Mouse (Mus musculus): ENCODE results near the gene Arhgap22.

The Arhgap22 gene

DNA sequence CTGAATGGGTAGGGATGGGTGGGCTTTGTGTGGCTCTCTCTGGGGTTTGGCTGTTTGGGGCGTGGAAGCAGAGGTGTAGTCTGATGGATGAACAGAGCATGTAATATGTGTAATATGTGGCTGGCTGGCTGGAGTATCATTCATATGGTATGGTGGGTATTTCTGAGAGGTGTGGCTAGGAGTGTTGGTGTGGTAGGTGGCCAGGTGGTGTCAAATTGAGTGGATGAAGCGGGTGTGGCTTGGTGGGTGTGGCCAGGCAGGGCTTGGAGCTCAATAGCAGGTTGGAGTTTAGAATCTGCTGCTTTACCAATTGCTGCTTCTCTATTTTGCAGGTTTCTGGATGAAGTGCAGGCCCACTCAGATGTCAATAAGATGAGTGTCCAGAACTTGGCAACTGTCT, 150.2 kb downstream of the Arhgap22 start:
- in situ Hi-C loops (cut with MboI, MseI), result no loop called here

DNA sequence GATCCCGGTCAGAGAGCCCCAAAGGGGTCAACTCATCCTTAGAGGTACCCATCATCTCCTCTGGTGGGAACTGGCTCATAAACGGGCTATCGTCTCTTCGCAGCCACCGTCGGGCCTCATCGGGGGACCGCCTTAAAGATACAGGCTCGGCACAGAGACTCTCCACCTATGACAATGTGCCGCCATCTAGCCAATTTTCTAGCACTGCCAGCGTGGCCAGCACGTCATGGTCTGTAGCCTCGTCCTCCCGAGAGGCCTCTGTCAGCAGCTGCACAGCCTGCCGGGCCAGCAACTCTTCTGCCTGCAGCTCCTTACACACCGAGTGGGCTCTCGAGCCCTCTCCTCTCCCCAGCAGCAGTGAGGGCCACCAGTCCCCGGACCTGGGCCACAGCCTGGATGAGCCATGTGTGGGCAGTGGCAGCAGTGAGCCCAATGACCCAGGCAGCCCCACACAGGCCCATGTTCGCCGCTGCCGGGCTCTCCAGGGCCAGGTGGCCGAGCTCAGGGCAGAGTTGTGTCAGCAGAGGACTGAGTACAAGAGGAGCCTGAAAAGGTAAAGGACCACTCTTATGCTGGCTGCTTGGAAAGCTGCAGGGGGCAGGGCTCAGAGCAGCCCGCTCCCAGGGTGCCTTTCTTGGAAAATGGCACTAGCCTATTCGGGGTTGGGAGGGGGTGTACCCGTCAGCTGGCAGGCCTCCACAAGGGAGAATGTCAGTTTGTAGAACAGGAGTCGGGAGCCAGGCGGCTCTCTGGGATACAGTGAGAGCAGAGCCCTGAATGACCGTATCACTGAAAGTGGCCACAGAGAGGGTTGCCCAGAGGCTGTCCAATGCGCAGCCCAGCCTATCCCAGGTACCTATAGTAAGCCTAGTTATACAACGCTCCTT, 153.3 kb downstream of the Arhgap22 start:
- in situ Hi-C loops (cut with MboI, MseI), result no loop called here

DNA sequence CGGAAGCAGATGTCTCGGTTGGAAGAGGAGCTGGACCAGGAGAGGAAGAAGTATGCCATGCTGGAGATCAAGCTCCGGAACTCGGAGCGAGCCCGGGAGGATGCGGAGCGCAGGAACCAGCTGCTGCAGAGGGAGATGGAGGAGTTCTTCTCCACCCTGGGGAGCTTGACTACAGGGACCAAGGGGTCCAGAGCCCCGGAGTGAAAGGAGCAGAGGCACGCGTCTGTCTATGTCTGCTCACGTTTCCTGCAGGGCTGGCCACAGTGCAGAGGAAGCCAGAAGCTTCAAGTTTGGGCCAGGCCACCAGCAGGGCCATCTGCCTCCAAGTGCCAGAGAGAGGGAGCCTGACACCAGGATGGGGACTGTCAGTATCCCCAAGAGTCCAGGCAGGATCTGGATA, 155.5 kb downstream of the Arhgap22 start:
- in situ Hi-C loops (cut with MboI, MseI), result no loop called here

DNA sequence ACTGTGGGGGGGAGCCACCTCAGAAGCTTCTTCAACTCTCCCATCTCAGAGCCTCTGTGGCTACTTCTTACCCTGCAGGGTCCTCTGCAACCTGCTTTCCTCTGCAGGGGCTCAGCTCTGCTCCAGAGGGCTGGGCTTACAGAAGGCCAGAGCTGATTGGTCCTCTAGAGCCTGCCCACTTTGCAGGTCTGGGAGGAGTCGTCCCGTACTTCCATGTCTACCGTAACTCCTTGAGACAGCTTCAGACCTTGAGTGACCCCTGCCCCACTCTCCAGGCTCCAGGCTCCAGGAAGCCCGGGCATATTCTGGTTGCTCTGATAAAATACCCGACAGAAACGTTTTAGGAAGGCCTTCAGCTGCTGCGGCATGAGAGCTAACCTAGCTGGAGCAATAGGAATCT, 156.2 kb downstream of the Arhgap22 start:
- in situ Hi-C loops (cut with MboI, MseI), result no loop called here

DNA sequence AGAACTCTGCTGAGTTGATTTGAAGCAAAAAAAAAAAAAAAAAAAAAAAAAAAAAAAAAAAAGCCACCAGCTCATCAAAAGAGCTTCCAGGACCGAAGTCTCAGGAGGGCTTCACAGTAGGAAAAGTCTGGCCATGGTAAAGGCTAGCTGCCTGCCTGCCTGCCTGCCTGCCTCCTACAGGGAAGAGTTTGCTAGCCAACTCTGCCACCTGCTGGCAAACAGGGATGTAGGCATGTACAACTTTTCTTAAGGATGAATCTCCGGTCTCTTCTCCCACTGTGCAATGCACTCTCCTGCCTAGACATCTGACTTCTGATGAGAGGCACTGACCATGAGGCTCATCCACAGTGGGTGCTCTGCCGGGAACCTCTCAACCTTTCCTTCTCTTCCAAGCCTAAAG, 157.4 kb downstream of the Arhgap22 start:
- in situ Hi-C loops (cut with MboI, MseI), result no loop called here

DNA sequence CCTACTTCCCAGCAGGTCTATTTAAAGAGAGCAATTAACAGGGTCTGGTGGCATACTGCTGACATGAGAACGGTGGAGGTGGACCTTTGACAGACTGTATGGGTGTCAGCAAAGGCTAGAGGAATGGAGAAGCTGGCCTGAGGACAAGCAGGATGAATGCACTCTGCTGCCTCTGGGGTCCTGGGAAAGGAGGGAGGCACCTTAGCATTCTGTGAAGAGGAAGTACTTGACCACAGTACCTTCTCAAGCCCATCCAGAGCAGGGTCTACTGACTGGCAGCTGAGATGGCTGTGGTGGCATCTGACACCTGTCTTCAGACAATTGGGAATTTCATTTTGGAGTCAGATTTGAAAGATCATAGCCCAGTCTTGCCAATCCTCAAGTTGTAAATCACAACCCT, 159.4 kb downstream of the Arhgap22 start:
- in situ Hi-C loops (cut with MboI, MseI), result no loop called here

DNA sequence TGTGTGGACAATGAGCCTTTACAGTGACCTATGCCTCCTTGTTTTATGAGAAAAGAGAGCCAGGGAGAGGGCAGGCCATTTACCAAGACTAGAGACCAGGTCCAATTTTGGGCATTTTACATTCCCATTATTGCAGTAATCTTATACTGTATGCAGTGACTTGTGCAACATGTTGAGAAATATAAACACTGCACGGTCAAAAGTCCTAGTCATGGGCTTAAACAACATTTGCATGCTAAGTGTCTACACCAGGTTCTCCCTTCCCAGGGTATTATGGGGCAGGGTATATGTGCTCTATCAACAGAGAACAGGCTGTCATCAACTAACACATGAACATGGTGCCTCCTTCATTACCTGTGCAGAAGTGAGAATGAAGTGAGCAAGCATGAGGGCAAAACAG, 160.3 kb downstream of the Arhgap22 start:
- in situ Hi-C loops (cut with MboI, MseI), result no loop called here

DNA sequence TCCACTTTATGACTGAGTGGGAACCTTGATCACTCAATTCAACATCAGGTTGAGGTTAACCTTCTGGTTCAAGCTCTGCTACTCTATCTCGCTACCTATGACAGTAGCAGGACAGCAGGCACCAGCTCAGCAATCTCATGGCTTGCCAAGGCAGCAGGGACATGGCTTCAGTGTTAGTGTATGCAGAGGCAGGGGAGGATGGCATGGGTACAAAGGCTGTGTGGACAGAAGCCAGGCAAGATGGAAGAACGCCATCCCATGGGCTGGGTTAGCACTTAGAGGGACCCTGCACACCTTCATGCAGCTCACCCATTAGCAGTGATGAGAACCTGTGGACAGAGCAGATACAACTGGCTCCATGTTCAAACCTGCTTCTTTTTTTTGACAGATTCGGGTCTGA, 163.4 kb downstream of the Arhgap22 start:
- in situ Hi-C loops (cut with MboI, MseI), result no loop called here

DNA sequence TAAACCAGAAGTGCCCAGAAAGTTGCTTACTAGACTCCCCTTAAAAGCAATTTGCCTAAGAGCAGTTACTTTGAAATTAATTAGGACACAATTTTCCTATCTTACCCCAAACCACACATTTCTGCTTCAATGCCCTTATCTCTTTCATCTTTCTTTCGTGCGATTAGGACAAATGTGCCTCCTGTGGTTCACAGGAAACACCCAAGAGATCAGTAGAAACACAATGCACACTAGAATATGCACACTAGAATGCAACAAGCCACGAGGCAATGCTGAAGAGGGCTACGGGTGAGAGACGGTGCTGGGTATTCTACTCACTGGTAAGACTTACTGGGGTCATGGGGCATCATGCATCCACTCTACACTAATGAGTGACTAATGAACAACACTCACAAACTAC, 164.9 kb downstream of the Arhgap22 start:
- in situ Hi-C loops (cut with MboI, MseI), result no loop called here

DNA sequence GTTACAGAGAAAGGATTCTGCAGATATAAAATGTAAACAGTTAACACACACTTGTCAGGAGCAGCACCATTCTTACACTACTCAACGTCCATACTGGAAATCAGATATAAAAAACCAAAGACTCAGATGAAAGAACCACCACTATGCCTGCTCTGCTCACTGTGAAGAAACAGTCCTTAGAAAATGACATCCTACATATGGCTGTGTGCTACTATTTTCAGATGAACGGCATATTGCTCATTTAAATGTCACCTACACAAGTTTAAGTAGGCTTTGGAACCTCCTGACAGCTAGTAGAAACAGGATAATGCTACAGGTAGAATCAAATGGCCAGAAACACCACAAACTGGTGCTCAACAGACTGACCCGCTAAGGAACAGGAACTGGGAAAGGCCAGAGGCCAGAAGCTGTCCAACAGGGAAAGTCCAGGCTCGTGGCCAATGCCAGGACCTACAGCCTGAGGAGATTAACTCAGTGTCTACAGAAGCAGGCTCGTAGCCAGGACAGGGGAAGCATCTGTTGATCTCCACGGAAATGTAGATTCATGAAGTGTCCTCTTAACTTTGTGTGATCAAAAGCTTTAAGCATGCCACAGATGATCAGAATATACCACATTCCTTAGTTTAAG, 167.1 kb downstream of the Arhgap22 start:
- in situ Hi-C loops (cut with MboI, MseI), result no loop called here

DNA sequence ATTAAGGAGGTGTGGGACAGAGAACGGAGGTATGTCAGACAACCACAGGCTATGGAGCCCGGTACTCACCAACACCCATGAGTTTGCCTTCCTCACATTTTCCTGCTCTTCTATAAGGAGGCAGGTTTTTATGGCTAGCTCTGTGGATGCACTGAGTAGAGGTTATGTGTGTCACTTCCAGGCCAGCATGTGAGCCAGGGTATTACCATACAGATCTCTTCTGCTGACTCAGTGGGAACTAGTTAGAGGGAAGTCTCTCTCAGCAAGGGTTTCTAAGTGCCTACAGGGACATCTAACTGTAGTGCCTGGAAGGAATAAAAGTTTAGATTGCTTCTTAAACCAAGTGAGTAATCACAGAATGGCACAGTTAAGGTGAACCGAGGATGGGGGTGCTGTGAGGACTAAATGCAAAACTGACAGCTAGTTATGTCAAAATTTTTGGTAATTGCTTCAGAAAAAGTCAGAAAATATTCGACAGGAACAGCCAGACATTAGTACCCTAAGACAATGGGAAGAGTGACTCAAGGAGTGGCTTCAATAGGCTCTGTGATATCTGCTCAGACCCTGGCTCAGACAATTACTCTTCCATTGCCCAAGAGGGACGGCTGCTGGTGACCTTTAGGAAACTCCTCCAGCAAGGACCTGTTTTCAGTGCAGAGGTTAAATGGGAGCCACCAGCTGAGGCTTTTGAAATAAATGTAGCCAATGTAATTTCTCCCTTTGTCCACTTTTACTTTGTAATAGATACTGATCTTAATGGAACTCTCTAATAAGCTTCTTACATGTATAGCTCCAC, 184.4 kb downstream of the Arhgap22 start:
- in situ Hi-C loops (cut with MboI, MseI), result no loop called here

DNA sequence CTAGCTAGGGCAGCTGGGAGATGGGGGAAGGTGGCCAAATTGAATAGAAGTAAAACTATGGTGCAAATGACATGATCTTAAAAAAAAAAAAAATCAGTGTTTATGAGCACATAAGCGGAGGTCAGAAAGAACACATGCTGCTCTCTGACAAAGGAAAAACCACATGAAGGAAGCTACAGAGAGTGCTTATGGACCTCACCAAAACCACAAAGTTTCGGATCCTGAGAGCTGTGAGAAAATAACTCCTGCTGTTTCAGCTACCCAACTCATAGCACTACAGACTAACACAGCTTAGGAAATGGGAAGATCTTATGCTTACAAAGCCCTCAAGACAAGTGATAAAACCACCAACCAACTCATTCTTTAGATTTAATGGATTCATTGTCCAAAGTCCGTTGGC, 186.2 kb downstream of the Arhgap22 start:
- in situ Hi-C loops (cut with MboI, MseI), result no loop called here

DNA sequence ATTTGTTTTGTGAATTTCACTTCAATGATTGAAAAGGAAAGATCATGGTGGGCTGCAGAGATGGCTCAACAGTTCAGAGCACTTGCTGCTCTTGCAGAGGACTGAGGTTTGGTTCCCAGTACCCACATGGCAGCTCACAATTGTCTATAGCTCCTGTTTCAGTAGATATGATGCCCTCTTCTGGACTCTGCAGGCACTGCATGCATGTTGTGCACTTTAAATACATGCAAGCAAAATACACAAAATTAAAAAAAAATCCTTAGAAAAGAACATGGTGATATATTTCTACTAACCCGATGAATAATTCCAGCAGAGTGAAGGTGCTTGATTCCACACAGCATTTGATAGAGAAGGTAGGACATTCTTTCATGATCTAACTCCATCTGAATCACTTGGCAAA, 188.5 kb downstream of the Arhgap22 start:
- in situ Hi-C loops (cut with MboI, MseI), result no loop called here

DNA sequence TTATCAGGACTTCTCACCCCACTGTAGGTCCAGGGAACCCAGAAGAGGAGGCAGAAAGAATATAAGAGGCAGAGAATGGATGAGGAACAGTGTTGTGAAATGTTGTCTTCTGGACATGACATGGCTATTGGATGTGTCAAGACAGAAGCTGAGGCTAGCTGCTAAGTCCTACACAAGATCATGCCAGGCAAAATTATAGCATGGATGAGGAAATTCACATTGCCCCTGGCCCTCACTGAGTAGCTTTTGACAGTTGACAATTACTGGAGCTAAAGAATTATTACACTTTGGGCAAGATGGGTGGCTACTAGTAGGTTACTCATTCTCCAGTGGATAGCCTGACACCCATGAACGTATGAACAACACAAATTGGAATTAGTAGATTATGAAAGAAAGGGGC, 201.9 kb downstream of the Arhgap22 start:
- in situ Hi-C loops (cut with MboI, MseI), result no loop called here

DNA sequence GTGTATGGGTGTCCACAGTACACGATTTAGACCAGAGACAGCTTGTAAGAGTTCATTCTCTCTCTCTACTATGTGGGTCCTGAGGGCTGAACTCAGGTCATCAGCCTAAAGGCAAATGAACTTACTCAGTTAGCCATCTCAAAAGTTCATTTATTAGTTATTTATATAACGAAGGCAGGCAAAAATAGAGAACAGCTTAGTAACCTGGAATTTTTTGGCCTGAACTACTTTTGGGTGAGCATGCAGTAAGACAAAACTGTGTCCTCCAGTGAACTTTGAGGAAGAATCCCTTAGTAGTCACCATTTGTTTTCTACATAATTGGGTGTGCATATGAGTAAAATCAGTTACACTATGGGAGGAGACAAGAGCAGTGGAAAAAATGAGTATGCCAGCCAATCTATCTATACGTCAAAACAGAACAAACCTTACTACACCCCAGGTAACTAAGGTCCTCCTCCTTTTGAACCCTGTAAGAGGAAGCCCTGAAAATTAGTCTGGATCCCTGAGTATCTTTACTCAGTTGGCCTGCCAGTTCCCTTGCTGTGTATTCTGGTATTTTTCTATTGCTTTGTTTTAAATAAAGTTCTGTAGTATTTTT, 204.6 kb downstream of the Arhgap22 start:
- in situ Hi-C loops (cut with MboI, MseI), result no loop called here
